Comparison of ENCODE assay signal across 8 mouse cellular contexts in the genomic region with DNA sequence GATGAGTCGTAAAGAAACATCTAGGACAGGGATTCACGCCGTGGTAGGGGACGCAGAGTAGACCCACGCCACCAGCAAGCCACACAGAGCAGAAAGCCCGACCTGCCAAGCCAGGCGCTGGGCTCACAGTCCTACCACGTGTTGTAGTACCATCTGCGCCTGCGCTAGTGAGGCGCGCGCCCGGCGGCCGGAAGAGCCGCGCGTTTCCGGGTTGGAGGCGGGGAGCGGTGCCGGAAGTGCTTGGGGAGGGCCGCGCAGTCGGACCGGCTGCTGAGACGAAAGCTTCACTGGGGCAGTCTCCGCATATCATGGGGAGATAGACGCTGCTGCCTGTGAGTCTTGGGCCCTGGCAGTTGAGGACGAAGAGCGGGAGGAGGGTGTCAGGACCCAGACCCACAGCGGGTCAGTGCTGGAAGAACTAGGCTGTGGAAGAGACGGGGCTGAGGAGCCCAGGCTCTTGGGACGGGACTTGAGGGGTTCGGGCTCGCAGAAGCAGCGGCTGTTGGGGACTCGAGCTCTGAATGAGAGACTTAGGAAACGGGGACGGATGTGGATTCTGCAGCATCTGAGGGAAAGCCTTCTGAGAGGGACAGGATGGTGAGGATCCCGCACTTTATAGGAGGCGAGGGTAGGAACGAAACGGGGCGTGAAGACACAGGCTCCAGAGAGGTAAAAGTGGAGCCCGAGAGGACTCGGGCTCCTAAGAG. TPM values are rescaled to one million over a fixed set of nuclear protein-coding genes. Genes with fewer than 3 reads are reported as not detected.
DNase-seq lines count a peak whose midpoint lies in the region; ATAC-seq and TF ChIP-seq lines count a peak whose summit lies in the region.

A gene (plus strand): TSS at position 220 of the 707 bp plus-strand sequence.

- peak within 1 kb of the TSS; percentile 87 for H3ac ChIP-seq in C2C12 (ENCODE audit: control insufficient read depth, insufficient read length, low read depth)

- H3K36me3 ChIP-seq in C2C12 (ENCODE audit: control insufficient read depth, insufficient read depth), result peaks cover 3% of the 10 kb centered on the region
- peaks cover 29% of the 10 kb centered on the region for H3K36me3 ChIP-seq in erythroblast, embryonic 14.5 days (ENCODE audit: control insufficient read depth)
- peaks cover 3% of the 10 kb centered on the region; the same call in 1 of the 2 replicates for H3K36me3 ChIP-seq in heart, embryonic 13.5 days
- peaks cover 10% of the 10 kb centered on the region for H3K36me3 ChIP-seq in liver, embryonic 12.5 days
- H3K36me3 ChIP-seq in stomach, embryonic 15.5 days, result no peaks in the 10 kb centered on the region

- peak; percentile 98 for DNase-seq in brain, embryonic 14.5 days (ENCODE audit: low read depth)
- DNase-seq in kidney, postnatal 10 days, result peak; percentile 95
- peak; percentile 89 to 92 for DNase-seq in natural killer cell, adult 2 months (ENCODE audit: low spot score in 2 of 2)

- H3K27ac ChIP-seq in heart, embryonic 13.5 days (replicated peaks), result peak within 1 kb of the TSS; percentile 94
- peak within 1 kb of the TSS; percentile 99 for H3K27ac ChIP-seq in liver, embryonic 12.5 days
- peak within 1 kb of the TSS; percentile 93 for H3K27ac ChIP-seq in stomach, embryonic 15.5 days

- peaks cover 46% of the 10 kb centered on the region for H3K79me2 ChIP-seq in C2C12 (ENCODE audit: control insufficient read depth, insufficient read depth)

- no peak for TF ChIP-seq CTCF in C2C12 (IDR thresholded peaks at IDR 0.05; ENCODE audit: control insufficient read depth, insufficient read depth, insufficient read length)
- no peak for TF ChIP-seq CTCF in brain, embryonic 14.5 days (IDR thresholded peaks at IDR 0.05; ENCODE audit: borderline replicate concordance, extremely low read depth, insufficient read depth, insufficient read length)

- peaks cover 14% of the 10 kb centered on the region for H3K79me3 ChIP-seq in C2C12 (ENCODE audit: low read depth)

- TF ChIP-seq POLR2A in brain, embryonic 14.5 days (IDR thresholded peaks at IDR 0.05; ENCODE audit: borderline replicate concordance, extremely low read depth, insufficient read depth, insufficient read length, poor library complexity, severe bottlenecking), result peak; percentile 97

- H3K4me1 ChIP-seq in erythroblast, embryonic 14.5 days (ENCODE audit: control insufficient read depth), result peaks cover 69% of the 10 kb centered on the region
- peaks cover 27% of the 10 kb centered on the region for H3K4me1 ChIP-seq in heart, embryonic 13.5 days
- H3K4me1 ChIP-seq in liver, embryonic 12.5 days, result peaks cover 51% of the 10 kb centered on the region
- H3K4me1 ChIP-seq in stomach, embryonic 15.5 days, result peaks cover 13% of the 10 kb centered on the region; the same call in 1 of the 2 replicates

- H3K4me3 ChIP-seq in C2C12 (ENCODE audit: insufficient read depth, poor library complexity, severe bottlenecking), result peak within 1 kb of the TSS; percentile 72
- H3K4me3 ChIP-seq in erythroblast, embryonic 14.5 days (replicated peaks), result peak within 1 kb of the TSS; percentile 87
- H3K4me3 ChIP-seq in heart, embryonic 13.5 days, result peak within 1 kb of the TSS; percentile 89
- peak within 1 kb of the TSS; percentile 92 for H3K4me3 ChIP-seq in liver, embryonic 12.5 days
- H3K4me3 ChIP-seq in stomach, embryonic 15.5 days (replicated peaks), result peak within 1 kb of the TSS; percentile 81

- ATAC-seq in heart, embryonic 13.5 days (ENCODE audit: extremely low read depth, insufficient number of reproducible peaks, low FRiP score, low TSS enrichment), result peak; percentile 90
- peak; percentile 82 for ATAC-seq in liver, embryonic 12.5 days
- peak; percentile 88 for ATAC-seq in stomach, embryonic 15.5 days (ENCODE audit: insufficient read depth, low FRiP score, low read depth)

- H3K4me2 ChIP-seq in heart, embryonic 13.5 days, result peak within 1 kb of the TSS; percentile 98
- H3K4me2 ChIP-seq in liver, embryonic 12.5 days, result peak within 1 kb of the TSS; percentile 86
- peak within 1 kb of the TSS; percentile 82 for H3K4me2 ChIP-seq in stomach, embryonic 15.5 days

- under 1% methylated on average over 48 of the region's 48 CpGs for WGBS in heart, embryonic 13.5 days
- under 1% methylated on average over 48 of the region's 48 CpGs for WGBS in liver, embryonic 12.5 days (ENCODE audit: insufficient replicate concordance)
- WGBS in stomach, embryonic 15.5 days, result under 1% methylated on average over 48 of the region's 48 CpGs

- H3K9me3 ChIP-seq in erythroblast, embryonic 14.5 days (ENCODE audit: control insufficient read depth, low read length), result no peaks in the 10 kb centered on the region
- H3K9me3 ChIP-seq in heart, embryonic 13.5 days, result no peaks in the 10 kb centered on the region
- no peaks in the 10 kb centered on the region for H3K9me3 ChIP-seq in liver, embryonic 12.5 days (replicated peaks)
- no peaks in the 10 kb centered on the region for H3K9me3 ChIP-seq in stomach, embryonic 15.5 days

- no peaks in the 10 kb centered on the region for H3K27me3 ChIP-seq in C2C12 (ENCODE audit: control insufficient read depth, insufficient read depth, insufficient read length)
- no peaks in the 10 kb centered on the region for H3K27me3 ChIP-seq in erythroblast, embryonic 14.5 days (ENCODE audit: control insufficient read depth)
- H3K27me3 ChIP-seq in heart, embryonic 13.5 days (replicated peaks), result no peaks in the 10 kb centered on the region
- no peaks in the 10 kb centered on the region for H3K27me3 ChIP-seq in liver, embryonic 12.5 days (replicated peaks)
- H3K27me3 ChIP-seq in stomach, embryonic 15.5 days (replicated peaks), result no peaks in the 10 kb centered on the region

- H3K9ac ChIP-seq in heart, embryonic 13.5 days, result peak within 1 kb of the TSS; percentile 97
- H3K9ac ChIP-seq in liver, embryonic 12.5 days, result peak within 1 kb of the TSS; percentile 99
- H3K9ac ChIP-seq in stomach, embryonic 15.5 days, result peak within 1 kb of the TSS; percentile 90

TF ChIP-seq in C2C12, 6 proteins besides CTCF, POLR2A, EP300 and RAD21:
- TF ChIP-seq USF1 (IDR thresholded peaks at IDR 0.05; ENCODE audit: low read depth) (peak; percentile 74), FOSL1 (IDR thresholded peaks at IDR 0.05; ENCODE audit: insufficient read depth, low read length, poor library complexity, severe bottlenecking) (no peak), MAX (IDR thresholded peaks at IDR 0.05) (peak; percentile 97), MYOG (IDR thresholded peaks at IDR 0.05; ENCODE audit: control insufficient read depth, extremely low read depth, insufficient read length) (no peak), CEBPB (IDR thresholded peaks at IDR 0.05; ENCODE audit: low read depth) (no peak), MYOD1 (IDR thresholded peaks at IDR 0.05; ENCODE audit: control insufficient read depth, insufficient read length, low read depth) (no peak)

RNA-seq across cellular contexts. Expression of the gene that starts here (rescaled TPM):
- polyA plus RNA-seq in C2C12 (2012; fragmentation: generic; extraction: Trizol), result 29.7 TPM
- 24.5 and 25.8 TPM in 2 replicates for polyA plus RNA-seq in brain, embryonic 14.5 days (2012; rRNA removed)
- polyA plus RNA-seq in erythroblast, embryonic 14.5 days (2012), result 4.6 and 6.2 TPM in 2 replicates
- polyA plus RNA-seq in heart, embryonic 13.5 days (2015; fragmentation: Nextera tagmentation; extraction: Ambion mirVana), result 26.6 and 33.6 TPM in 2 replicates
- polyA plus RNA-seq in liver, embryonic 12.5 days (2016; fragmentation: Nextera tagmentation; extraction: Ambion mirVana), result 61.7 and 61.8 TPM in 2 replicates
- polyA plus RNA-seq in stomach, embryonic 15.5 days (2015; fragmentation: Nextera tagmentation; extraction: Ambion mirVana), result 38.4 and 43.0 TPM in 2 replicates

Comparison
In these comparisons a context has a peak if more than half of its experiments do, and no peak if none do; other contexts are left out.
1. Peak in every context shown above with its lines: DNase-seq, ATAC-seq, H3K4me3 ChIP-seq and H3K27ac ChIP-seq.